Mouse (Mus musculus) midbrain, postnatal 0 days (tissue): ENCODE measurements around the gene Casc1. TPM values are rescaled to one million over a fixed set of nuclear protein-coding genes. Genes with fewer than 3 reads are reported as not detected.
A peak's percentile ranks its signal among the peaks of the same experiment; 100 is the strongest.

ENCODE experiments used
- ATAC-seq: fragments of 200-750 bp; cut with Nextera tagmentation; 2 replicates; pipeline ENCODE4 v1.8.0; 2017; ENCODE audit warnings: moderate number of reproducible peaks, mild to moderate bottlenecking, moderate TSS enrichment, moderate library complexity; ENCODE audit not compliant: low FRiP score
- DNase-seq: peaks from one replicate; pipeline ENCODE4 v3.0.0-alpha.2; 2015; ENCODE audit warnings: low spot score
- H3K27ac ChIP-seq: fragments of 300-500 bp; sonication (generic); 2 replicates; pipeline ENCODE4 v1.5.1; 2014; ENCODE audit warnings: low read depth, mild to moderate bottlenecking, low read length, mixed read lengths
- H3K27me3 ChIP-seq: fragments of 300-500 bp; sonication (generic); 2 replicates; pipeline ENCODE4 v1.6.1; 2014; ENCODE audit warnings: low read length, control low read depth, mixed read lengths; ENCODE audit not compliant: insufficient read depth
- H3K36me3 ChIP-seq: fragments of 300-500 bp; sonication (generic); 2 replicates; pipeline ENCODE4 v1.6.1; 2014; ENCODE audit warnings: low read length, control low read depth, mixed read lengths; ENCODE audit not compliant: insufficient read depth
- H3K4me1 ChIP-seq: fragments of 300-500 bp; sonication (generic); 2 replicates; pipeline ENCODE4 v1.6.1; 2014; ENCODE audit warnings: mild to moderate bottlenecking, control low read depth, antibody characterized with exemption, low read length, mixed read lengths; ENCODE audit not compliant: insufficient read depth
- H3K4me2 ChIP-seq: fragments of 300-500 bp; sonication (generic); 2 replicates; pipeline ENCODE4 v1.6.1; 2014; ENCODE audit warnings: low read depth, mild to moderate bottlenecking, low read length, mixed read lengths; ENCODE audit not compliant: poor library complexity, severe bottlenecking
- H3K4me3 ChIP-seq: fragments of 300-500 bp; sonication (generic); 2 replicates; pipeline ENCODE4 v1.5.1; 2014; ENCODE audit warnings: low read depth, mild to moderate bottlenecking, low read length, moderate library complexity
- H3K9ac ChIP-seq: fragments of 300-500 bp; sonication (generic); replicated peaks from 2 replicates; pipeline ENCODE4 v1.6.1; 2014; ENCODE audit warnings: mild to moderate bottlenecking, low read length, moderate library complexity, mixed read lengths; ENCODE audit not compliant: poor library complexity, severe bottlenecking
- H3K9me3 ChIP-seq: fragments of 300-500 bp; sonication (generic); 2 replicates; pipeline ENCODE4 v1.6.1; 2016; ENCODE audit warnings: low read length, control low read depth
- CTCF ChIP-seq: IDR thresholded peaks from 2 replicates; pipeline ENCODE4 v1.5.1; 2016; ENCODE audit warnings: antibody characterized with exemption, mild to moderate bottlenecking
- WGBS: fragments of 180-500 bp; shearing (Covaris S2); extraction: QIAGEN DNeasy Blood & Tissue Kit; methylation state at CpG from one replicate; pipeline ENCODE4 v1.1.7; 2014; 5-methylcytosine and 5-hydroxymethylcytosine counted together
- polyA plus RNA-seq: library from polyadenylated mRNA; unstranded; fragments of >200 nt; fragmentation: Nextera tagmentation; extraction: Ambion mirVana; gene quantifications from 2 replicates; pipeline ENCODE4 v1.2.1, GENCODE M21; 2015
- total RNA-seq: library from RNA; depleted of rRNA; stranded (reverse); fragments of >200 nt; gene quantifications from 2 replicates; pipeline ENCODE4 v1.2.3, GENCODE M21; 2014; rRNA removed

Casc1 gene
- total and polyA plus RNA-seq, 2 experiments from 2014 or later, result 0.58 to 2.2 TPM

DNA sequence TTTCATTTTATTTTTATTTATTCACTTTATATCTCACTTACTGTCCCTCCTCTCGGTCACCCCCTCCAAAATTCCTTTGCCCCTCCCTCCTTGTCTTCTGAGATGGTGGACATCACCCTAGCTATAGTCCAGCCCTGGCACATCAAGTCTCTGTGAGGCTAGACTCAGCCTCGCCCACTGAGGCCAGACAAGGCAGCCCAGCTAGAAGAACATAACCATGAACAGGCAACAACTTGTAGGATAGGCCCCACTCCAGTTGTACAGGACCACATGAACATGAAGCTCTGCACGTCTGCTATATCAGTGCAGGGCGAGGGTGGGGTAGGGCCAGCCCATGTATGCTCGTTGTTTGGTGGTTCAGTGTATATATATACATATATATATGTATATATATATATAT lies 78.8 kb downstream of the Casc1 start:
- Histone ChIP-seq H3K9me3 (no peaks in the 10 kb centered on the region), H3K9ac (no peak overlapping the region), H3K4me1 (no peaks in the 10 kb centered on the region), H3K27me3 (no peaks in the 10 kb centered on the region), H3K27ac (no peak overlapping the region), H3K36me3 (no peaks in the 10 kb centered on the region), H3K4me2 (no peak overlapping the region), H3K4me3 (no peak overlapping the region)
- DNase-seq, result no peak
- WGBS, result 94% methylated on average over 5 of the region's 5 CpGs
- TF ChIP-seq CTCF, result no peak
- ATAC-seq, result no peak

DNA sequence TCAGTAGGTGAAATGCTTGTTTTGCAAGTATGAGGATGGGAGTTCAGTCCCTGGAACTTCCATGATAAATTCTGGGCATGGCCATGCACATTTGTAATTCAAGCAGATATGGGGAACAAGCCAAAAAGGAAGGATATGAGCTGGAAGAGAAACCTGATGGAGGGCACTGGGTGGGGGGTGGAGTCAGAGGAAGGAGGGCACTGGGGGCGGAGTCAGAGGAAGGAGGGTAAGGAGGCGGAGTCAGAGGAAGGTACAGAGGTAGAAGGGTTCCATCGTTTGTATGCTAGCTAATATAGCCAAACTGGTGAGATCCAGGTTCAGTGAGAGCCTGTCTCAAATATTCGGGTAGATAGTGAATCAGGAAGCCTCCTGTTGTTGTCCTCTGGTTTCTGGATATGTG lies 81.2 kb downstream of the Casc1 start:
- Histone ChIP-seq H3K27me3 (no peaks in the 10 kb centered on the region), H3K36me3 (no peaks in the 10 kb centered on the region), H3K9ac (no peak overlapping the region), H3K27ac (no peak overlapping the region), H3K9me3 (no peaks in the 10 kb centered on the region), H3K4me2 (no peak overlapping the region), H3K4me1 (no peaks in the 10 kb centered on the region), H3K4me3 (no peak overlapping the region)
- ATAC-seq (no peak), DNase-seq (no peak)
- TF ChIP-seq CTCF, result no peak
- 74% methylated on average over 4 of the region's 4 CpGs for WGBS

DNA sequence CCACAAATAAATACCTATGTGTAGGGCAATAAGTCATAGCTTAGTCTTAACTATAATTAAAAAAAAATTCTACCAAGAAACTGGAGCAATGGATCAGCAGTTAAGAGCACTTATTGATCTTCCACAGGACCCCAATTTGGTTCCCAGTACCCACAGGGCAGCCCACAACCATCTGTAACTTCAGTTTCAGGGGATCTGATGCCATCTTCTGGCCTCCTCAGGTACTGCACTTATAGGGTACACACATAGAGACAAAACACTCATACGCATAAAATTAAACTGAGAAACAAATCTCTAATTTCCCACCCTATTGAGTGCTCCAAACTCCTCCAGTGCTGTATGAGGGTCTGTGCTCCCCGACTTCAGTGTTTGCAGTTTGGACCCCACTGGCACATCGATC lies 83.2 kb downstream of the Casc1 start:
- Histone ChIP-seq H3K36me3 (no peaks in the 10 kb centered on the region), H3K4me2 (no peak overlapping the region), H3K4me1 (no peaks in the 10 kb centered on the region), H3K9me3 (no peaks in the 10 kb centered on the region), H3K9ac (no peak overlapping the region), H3K27ac (no peak overlapping the region), H3K27me3 (no peaks in the 10 kb centered on the region), H3K4me3 (no peak overlapping the region)
- DNase-seq, result no peak
- WGBS, result 97% methylated on average over 3 of the region's 3 CpGs
- TF ChIP-seq CTCF, result peak; percentile 27; the same call in 1 of the 2 replicates
- ATAC-seq, result no peak

DNA sequence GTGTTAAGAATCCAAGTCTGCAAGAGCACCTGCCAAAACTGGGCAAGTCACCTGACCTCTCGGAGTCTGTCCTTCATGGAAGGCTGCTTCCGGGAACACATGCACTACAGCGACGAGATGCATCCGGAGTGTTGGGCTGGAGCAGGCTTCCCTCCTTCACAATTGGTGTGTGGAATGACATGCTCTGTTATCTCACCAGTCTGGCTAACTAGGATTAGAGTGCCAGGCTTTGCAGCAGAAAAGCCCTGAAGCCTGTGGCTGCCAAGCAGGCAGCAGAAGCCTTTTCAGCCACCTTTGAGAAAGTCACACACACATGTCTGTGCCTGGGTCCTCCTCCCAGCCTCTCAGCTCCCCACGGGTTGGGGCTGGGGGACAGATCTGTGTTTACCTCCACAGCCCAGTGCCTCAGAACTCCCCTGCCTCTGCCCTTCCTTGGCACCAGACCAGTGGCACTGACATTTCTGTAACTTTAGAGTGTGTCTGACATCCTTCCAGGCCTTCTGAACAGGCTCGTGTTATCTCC lies 85.2 kb downstream of the Casc1 start:
- no peak for ATAC-seq
- peak; percentile 22 for DNase-seq
- H3K4me3 ChIP-seq, result no peak overlapping the region
- no peaks in the 10 kb centered on the region for H3K36me3 ChIP-seq
- WGBS, result 43% methylated on average over 7 of the region's 7 CpGs
- 0 out of 2 replicates have a peak, but pooled peaks cover 3% of the 10 kb centered on the region for H3K27me3 ChIP-seq
- no peak for TF ChIP-seq CTCF
- no peaks in the 10 kb centered on the region for H3K9me3 ChIP-seq
- H3K4me1 ChIP-seq, result no peaks in the 10 kb centered on the region
- H3K4me2 ChIP-seq, result no peak overlapping the region
- peak overlapping the region; percentile 38; the same call in 1 of the 2 replicates for H3K27ac ChIP-seq
- H3K9ac ChIP-seq, result no peak overlapping the region

Other genes starting within 250 kb of the Casc1 start
- 94.2 and 96.8 TPM in 2 replicates for gene Bcat1, start 134.8 kb downstream of the Casc1 start, total RNA-seq
- gene Bcat1, start 134.8 kb downstream of the Casc1 start, polyA plus RNA-seq, result 57.0 and 63.5 TPM in 2 replicates
- gene Lrmp, start 95.4 kb downstream of the Casc1 start, total RNA-seq, result 1.8 and 2.9 TPM in 2 replicates
- gene Lrmp, start 95.4 kb downstream of the Casc1 start, polyA plus RNA-seq, result 0.59 and 1.5 TPM in 2 replicates
- gene Etfrf1, start 129 bp upstream of the Casc1 start, total RNA-seq, result 11.9 and 12.2 TPM in 2 replicates
- 27.9 TPM in 2 replicates for gene Etfrf1, start 129 bp upstream of the Casc1 start, polyA plus RNA-seq
- gene Kras, start 39.2 kb upstream of the Casc1 start, total RNA-seq, result 36.0 and 47.8 TPM in 2 replicates
- 64.7 and 80.2 TPM in 2 replicates for gene Kras, start 39.2 kb upstream of the Casc1 start, polyA plus RNA-seq